Mouse (Mus musculus) embryonic facial prominence, embryonic 14.5 days (tissue): ENCODE results near the gene Med20. TPM values are rescaled to one million over a fixed set of nuclear protein-coding genes. Genes with fewer than 3 reads are reported as not detected.
"Not testable (repeated sequence)": the region's sequence is repeated elsewhere in the genome, so short reads cannot be mapped to it uniquely, and the experiment has no call there.

ENCODE experiments used
- ATAC-seq: fragments of 200-750 bp; cut with Nextera tagmentation; 2 replicates; pipeline ENCODE4 v1.8.0; 2017; ENCODE audit warnings: low read depth, moderate number of reproducible peaks, moderate TSS enrichment
- DNase-seq: peaks from one replicate; pipeline ENCODE4 v3.0.0-alpha.2; 2015; ENCODE audit warnings: low spot score
- H3K27ac ChIP-seq: fragments of 300-500 bp; sonication (generic); replicated peaks from 2 replicates; pipeline ENCODE4 v1.5.1; 2014; ENCODE audit warnings: low read depth, mild to moderate bottlenecking, low read length, moderate library complexity
- H3K27me3 ChIP-seq: fragments of 300-500 bp; sonication (generic); replicated peaks from 2 replicates; pipeline ENCODE4 v1.6.1; 2014; ENCODE audit warnings: low read length; ENCODE audit not compliant: control insufficient read depth, insufficient read depth
- H3K36me3 ChIP-seq: fragments of 300-500 bp; sonication (generic); 2 replicates; pipeline ENCODE4 v1.6.1; 2014; ENCODE audit warnings: low read length, mixed read lengths; ENCODE audit not compliant: control insufficient read depth, insufficient read depth
- H3K4me1 ChIP-seq: fragments of 300-500 bp; sonication (generic); 2 replicates; pipeline ENCODE4 v1.6.1; 2014; ENCODE audit warnings: antibody characterized with exemption, low read length; ENCODE audit not compliant: control insufficient read depth, insufficient read depth
- H3K4me2 ChIP-seq: fragments of 300-500 bp; sonication (generic); 2 replicates; pipeline ENCODE4 v1.6.1; 2014; ENCODE audit warnings: low read depth, mild to moderate bottlenecking, low read length, moderate library complexity, mixed read lengths
- H3K4me3 ChIP-seq: fragments of 300-500 bp; sonication (generic); 2 replicates; pipeline ENCODE4 v1.5.1; 2014; ENCODE audit warnings: low read depth, mild to moderate bottlenecking, low read length
- H3K9ac ChIP-seq: fragments of 300-500 bp; sonication (generic); 2 replicates; pipeline ENCODE4 v1.6.1; 2014; ENCODE audit warnings: low read depth, mild to moderate bottlenecking, low read length, moderate library complexity, mixed read lengths
- H3K9me3 ChIP-seq: fragments of 300-500 bp; sonication (generic); 2 replicates; pipeline ENCODE4 v1.6.1; 2016; ENCODE audit warnings: low read length; ENCODE audit not compliant: control insufficient read depth
- WGBS: fragments of 180-500 bp; shearing (Covaris S2); extraction: QIAGEN DNeasy Blood & Tissue Kit; methylation state at CpG from one replicate; pipeline ENCODE4 v1.1.7; 2014; 5-methylcytosine and 5-hydroxymethylcytosine counted together
- polyA plus RNA-seq: library from polyadenylated mRNA; unstranded; fragments of >200 nt; fragmentation: Nextera tagmentation; extraction: Ambion mirVana; gene quantifications from 2 replicates; pipeline ENCODE4 v1.2.1, GENCODE M21; 2014

Med20 gene
- polyA plus RNA-seq, 1 experiment from 2014 or later, result 47.7 TPM

GRCm38 (mm10) chr17:47598580-47599304 is 12.6 kb upstream of the Med20 start:
- H3K4me2 ChIP-seq, DNase-seq, H3K9ac ChIP-seq, H3K27me3 ChIP-seq, H3K4me3 ChIP-seq, ATAC-seq, H3K9me3 ChIP-seq: not testable (repeated sequence)
- Histone ChIP-seq H3K27ac (peak overlapping the region; percentile 99), H3K36me3 (peaks cover 66% of the 10 kb centered on the region), H3K4me1 (peaks cover 16% of the 10 kb centered on the region)
- 88% methylated on average over 10 of the region's 10 CpGs for WGBS

GRCm38 (mm10) chr17:47599511-47600297 is 11.7 kb upstream of the Med20 start:
- Histone ChIP-seq H3K27ac (0 out of 2 replicates have a peak overlapping the region, but pooled peaks have one; percentile 39), H3K4me1 (peaks cover 16% of the 10 kb centered on the region), H3K9me3 (no peaks in the 10 kb centered on the region), H3K4me2 (no peak overlapping the region), H3K9ac (no peak overlapping the region), H3K27me3 (no peaks in the 10 kb centered on the region), H3K36me3 (peaks cover 75% of the 10 kb centered on the region), H3K4me3 (no peak overlapping the region)
- ATAC-seq, result no peak
- DNase-seq, result peak; percentile 58
- WGBS, result 74% methylated on average over 11 of the region's 11 CpGs

- H3K9ac ChIP-seq, result no peak overlapping the region
- H3K4me2 ChIP-seq, result no peak overlapping the region
- H3K27ac ChIP-seq, result peak overlapping the region; percentile 39; the same call in 1 of the 2 replicates
- H3K36me3 ChIP-seq, result peaks cover 86% of the 10 kb centered on the region
- no peak for ATAC-seq
- H3K9me3 ChIP-seq, result no peaks in the 10 kb centered on the region
- H3K4me3 ChIP-seq, result no peak overlapping the region
- no peak for DNase-seq
- peaks cover 16% of the 10 kb centered on the region for H3K4me1 ChIP-seq
- no peaks in the 10 kb centered on the region for H3K27me3 ChIP-seq
- WGBS, result 84% methylated on average over 13 of the region's 13 CpGs
Observed at GRCm38 (mm10) chr17:47600601-47601388, 10.6 kb upstream of the Med20 start.

- ATAC-seq (no peak), DNase-seq (no peak)
- Histone ChIP-seq H3K27ac (no peak overlapping the region), H3K27me3 (no peaks in the 10 kb centered on the region), H3K9me3 (no peaks in the 10 kb centered on the region), H3K9ac (no peak overlapping the region), H3K4me2 (no peak overlapping the region), H3K4me1 (peaks cover 14% of the 10 kb centered on the region), H3K36me3 (peaks cover 92% of the 10 kb centered on the region), H3K4me3 (no peak overlapping the region)
- WGBS, result 90% methylated on average over 10 of the region's 10 CpGs
Observed at GRCm38 (mm10) chr17:47601389-47601755, 10.0 kb upstream of the Med20 start.

GRCm38 (mm10) chr17:47602289-47602688 is 9.1 kb upstream of the Med20 start:
- H3K9ac ChIP-seq, result no peak overlapping the region
- H3K4me3 ChIP-seq, result no peak overlapping the region
- no peak for ATAC-seq
- peaks cover 94% of the 10 kb centered on the region for H3K36me3 ChIP-seq
- 94% methylated on average over 11 of the region's 11 CpGs for WGBS
- no peaks in the 10 kb centered on the region for H3K9me3 ChIP-seq
- no peaks in the 10 kb centered on the region for H3K27me3 ChIP-seq
- peaks cover 5% of the 10 kb centered on the region for H3K4me1 ChIP-seq
- no peak for DNase-seq
- H3K27ac ChIP-seq, result no peak overlapping the region
- no peak overlapping the region for H3K4me2 ChIP-seq

GRCm38 (mm10) chr17:47606220-47606619 is 5.2 kb upstream of the Med20 start:
- no peak for DNase-seq
- Histone ChIP-seq H3K4me2 (no peak overlapping the region), H3K27ac (no peak overlapping the region), H3K36me3 (peaks cover 75% of the 10 kb centered on the region), H3K4me3 (no peak overlapping the region), H3K27me3 (no peaks in the 10 kb centered on the region), H3K9ac (no peak overlapping the region), H3K4me1 (peaks cover 9% of the 10 kb centered on the region), H3K9me3 (no peaks in the 10 kb centered on the region)
- WGBS, result 75% methylated on average over 5 of the region's 5 CpGs
- no peak for ATAC-seq

GRCm38 (mm10) chr17:47609182-47609581 is 2.2 kb upstream of the Med20 start:
- peaks cover 20% of the 10 kb centered on the region for H3K4me1 ChIP-seq
- no peak overlapping the region for H3K27ac ChIP-seq
- DNase-seq, result no peak
- H3K9ac ChIP-seq, result no peak overlapping the region
- no peaks in the 10 kb centered on the region for H3K27me3 ChIP-seq
- H3K4me2 ChIP-seq, result no peak overlapping the region
- H3K36me3 ChIP-seq, result peaks cover 61% of the 10 kb centered on the region
- no peak overlapping the region for H3K4me3 ChIP-seq
- 94% methylated on average over 4 of the region's 4 CpGs for WGBS
- ATAC-seq, result no peak
- H3K9me3 ChIP-seq, result no peaks in the 10 kb centered on the region

- Histone ChIP-seq H3K4me2 (peak overlapping the region; percentile 95), H3K4me3 (peak overlapping the region; percentile 93), H3K9ac (peak overlapping the region; percentile 87), H3K27ac (peak overlapping the region; percentile 65), H3K4me1 (peaks cover 20% of the 10 kb centered on the region), H3K27me3 (no peaks in the 10 kb centered on the region), H3K36me3 (peaks cover 49% of the 10 kb centered on the region), H3K9me3 (no peaks in the 10 kb centered on the region)
- DNase-seq (no peak), ATAC-seq (peak; percentile 5; the same call in 1 of the 2 replicates)
- under 1% methylated on average over 13 of the region's 13 CpGs for WGBS
Observed at GRCm38 (mm10) chr17:47611661-47611982, 240 bp downstream of the Med20 start.
